Mouse (Mus musculus) left cerebral cortex, adult 8-10 months (tissue): ENCODE measurements at regions not wholly inside any gene's neighbourhood (a gene's known extent, or its start where the extent isn't known, plus 50 kb on each side); places are given as distances from the start of the nearest gene placed in this dataset.

Experiments
- DNase-seq, 2 experiments: peaks; one replicate each; pipeline ENCODE4 v3.0.0; 2022; ENCODE audit warnings: low spot score in 2 of 2

DNA sequence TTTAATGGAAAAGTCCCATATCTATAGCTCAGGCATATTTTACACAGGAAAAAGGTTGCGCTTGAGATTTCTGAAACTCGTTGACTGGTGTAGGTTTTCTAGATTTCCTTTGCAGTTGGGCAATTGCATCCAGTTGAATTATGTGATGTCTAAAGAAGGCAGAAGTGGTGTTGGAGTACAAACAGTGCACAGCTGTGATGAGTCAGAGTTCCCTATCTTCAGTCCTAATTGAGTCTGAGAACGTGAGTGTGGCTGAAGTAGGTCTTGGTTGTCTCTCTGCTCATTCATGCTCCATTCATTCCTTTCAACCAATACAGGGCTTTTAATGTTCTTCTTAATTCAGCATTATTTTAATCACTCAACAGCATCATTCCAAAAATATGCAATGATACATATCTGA lies 142.9 kb upstream of the Dpyd start:
- no peak for DNase-seq

GRCm38 (mm10) chr3:118421701-118422100 lies 140.2 kb upstream of the Dpyd start:
- DNase-seq = no peak

GRCm38 (mm10) chr3:118425748-118426147 lies 136.2 kb upstream of the Dpyd start:
- no peak for DNase-seq

- DNase-seq = peak; percentile 45 to 75
Measured at GRCm38 (mm10) chr3:118428523-118428922, 133.4 kb upstream of the Dpyd start.

DNA sequence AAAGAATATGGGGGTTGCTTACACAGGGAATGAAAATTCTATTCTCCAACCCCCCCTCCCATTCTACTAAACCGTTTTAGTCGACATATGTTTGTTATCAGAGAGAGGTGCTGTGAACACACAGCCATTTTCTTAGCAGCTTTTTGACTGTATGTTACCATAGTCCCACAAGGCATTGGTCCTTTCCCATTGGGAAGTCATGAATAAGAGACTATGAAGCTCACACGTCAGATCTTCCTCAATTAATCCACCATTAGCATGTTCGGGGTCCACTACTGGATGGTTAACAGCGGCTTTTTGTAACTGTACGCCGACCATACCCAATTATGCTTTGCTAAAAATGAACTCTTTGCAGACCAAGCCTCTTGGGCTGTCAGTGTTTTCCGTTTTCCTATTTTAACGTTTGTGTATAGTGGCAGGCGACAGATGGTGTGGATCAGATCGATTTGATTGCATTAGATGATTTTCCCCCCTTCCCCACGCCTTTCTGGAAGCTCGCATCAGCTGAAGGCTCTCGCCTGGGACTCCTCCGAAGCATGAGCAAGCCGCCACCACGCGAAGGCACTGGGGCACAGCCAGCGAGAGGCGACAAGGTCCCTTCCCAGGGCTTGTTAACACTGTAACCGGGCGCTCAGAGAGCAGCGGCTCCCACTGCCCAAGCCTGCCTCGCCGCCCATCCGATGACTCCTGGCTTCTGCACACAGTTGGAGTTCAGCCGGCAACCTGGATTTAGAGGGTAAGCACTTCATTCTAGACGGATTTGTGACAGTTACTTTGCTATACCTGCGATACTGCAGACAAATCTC lies 131.9 kb upstream of the Dpyd start:
- DNase-seq = peak; percentile 40 to 61

- DNase-seq = no peak
Measured at GRCm38 (mm10) chr3:118430631-118430906, 131.4 kb upstream of the Dpyd start.

DNA sequence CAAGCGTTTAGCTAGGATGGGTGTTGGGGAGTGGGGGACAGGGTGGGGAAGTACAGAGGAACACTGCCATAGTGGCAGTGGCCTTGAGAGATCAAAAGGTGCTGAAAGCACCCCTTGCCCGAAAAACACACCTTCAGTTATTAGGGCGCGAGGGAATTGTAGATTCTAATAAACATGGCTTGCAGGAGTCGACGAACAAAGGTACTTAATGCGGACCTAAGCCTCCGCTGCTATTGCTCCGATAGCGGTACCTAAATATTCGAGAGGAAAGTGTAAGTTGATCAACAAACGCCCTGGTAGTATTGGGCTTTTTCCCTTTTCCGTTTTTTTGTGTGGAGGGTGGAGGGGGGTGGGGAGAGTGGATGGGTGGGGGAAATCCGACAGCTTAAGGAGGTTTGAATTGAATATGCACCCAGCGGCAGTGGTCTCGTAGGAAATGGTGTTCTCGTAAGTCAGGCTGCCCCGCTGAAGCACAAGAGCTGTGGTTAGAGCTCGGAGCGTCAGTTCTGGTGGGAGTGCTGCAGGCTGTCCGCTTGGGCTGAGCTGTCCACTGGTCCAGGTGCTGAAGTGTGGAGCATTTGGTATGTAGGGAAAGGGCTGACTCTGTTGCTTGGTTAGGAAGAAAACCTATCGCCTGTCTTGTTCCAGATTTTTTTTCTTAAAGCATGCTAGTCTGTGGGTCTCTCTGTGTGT lies 130.8 kb upstream of the Dpyd start:
- peak; percentile 47 to 50 for DNase-seq

DNA sequence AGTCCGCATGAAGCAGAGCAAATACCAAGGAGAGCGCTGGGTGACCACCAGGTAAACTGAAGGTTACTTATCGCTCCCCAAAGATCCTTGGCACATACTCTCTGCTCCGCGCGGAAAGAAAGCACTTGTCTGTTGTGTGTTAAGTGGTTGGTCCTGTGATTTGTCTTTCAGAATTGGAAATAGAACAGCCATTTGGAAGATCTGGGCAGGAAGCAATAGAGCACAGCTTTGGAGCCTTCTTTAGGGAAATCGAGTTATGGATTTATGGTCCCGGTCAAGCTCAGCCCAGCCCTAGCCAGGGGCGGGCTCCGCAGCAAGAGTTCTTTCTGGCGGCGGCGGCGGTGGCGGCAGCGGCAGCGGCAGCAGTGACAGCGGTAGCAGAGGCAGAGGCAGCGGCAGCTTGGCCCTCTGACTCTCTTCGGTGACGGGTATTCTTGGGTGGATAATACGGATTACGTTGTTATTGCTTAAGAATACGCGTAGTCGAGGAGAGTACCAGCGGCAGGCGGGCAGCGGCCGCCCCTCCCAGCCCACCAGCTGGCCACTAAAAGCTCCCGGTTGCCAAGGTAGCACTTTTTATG lies 128.4 kb upstream of the Dpyd start:
- DNase-seq = peak in 1 of 2 experiments; percentile 50

DNA sequence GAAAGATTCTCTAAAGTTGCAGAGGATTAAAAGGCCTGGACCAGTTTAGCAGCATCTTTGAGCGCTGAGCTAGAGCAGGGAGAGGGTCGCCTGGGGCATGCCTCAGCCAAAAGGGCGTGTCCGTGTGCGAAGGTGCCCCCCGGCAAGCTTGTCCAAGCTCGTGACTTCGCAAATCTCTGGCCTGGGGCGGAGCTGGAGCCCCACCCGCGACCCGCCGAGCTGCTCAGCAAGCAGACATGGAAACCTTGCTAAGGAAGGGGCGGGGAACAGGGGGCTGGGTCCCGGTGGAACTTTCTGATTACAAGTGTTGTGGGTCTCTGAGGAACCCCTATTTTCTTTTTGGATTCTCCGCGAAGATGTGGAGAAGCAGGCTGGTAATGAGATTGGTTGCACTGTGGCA lies 127.6 kb upstream of the Dpyd start:
- DNase-seq = no peak

DNA sequence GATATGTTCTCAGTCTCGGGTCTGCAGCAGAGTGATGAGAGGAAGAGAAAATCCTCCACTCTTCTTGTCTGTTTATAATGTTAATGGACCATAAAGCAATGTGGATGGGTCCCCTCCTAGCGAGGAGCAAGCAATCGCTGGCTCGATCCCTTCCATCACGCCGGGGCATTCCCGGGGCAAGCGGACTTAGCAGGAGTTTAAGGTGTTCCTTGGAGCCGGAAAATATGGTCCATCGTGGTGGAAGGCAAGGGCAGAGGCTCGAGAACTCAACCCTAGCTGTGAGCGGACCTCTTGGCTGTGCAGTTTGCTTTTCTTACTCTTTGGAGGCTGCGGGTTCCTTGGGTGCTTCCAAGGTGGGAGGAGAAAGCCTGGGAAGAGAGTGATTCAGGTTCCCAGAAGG lies 127.1 kb upstream of the Dpyd start:
- DNase-seq = no peak

- DNase-seq = no peak
Measured at GRCm38 (mm10) chr3:118435248-118435647, 126.7 kb upstream of the Dpyd start.

- peak in 1 of 2 experiments; percentile 25 for DNase-seq
Measured at GRCm38 (mm10) chr3:118443742-118444332, 118.1 kb upstream of the Dpyd start.

DNA sequence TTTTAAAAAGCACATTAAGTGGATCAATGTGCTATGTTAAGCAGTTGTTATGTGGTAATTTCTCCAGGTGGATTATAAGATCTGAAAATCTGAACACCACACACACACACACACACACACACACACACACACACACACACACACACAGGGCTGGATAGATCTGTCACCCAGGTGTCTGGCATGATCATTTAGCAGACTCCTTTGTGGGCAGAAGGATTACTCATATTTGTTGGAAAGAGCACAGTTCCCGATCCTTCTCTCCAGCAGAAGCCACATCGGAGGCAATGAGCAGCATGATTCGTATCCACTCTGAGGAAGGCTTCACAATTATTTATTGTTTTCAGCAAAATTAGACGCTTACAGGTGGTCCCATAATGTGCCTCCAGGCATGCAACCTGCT lies 116.6 kb upstream of the Dpyd start:
- no peak for DNase-seq

DNA sequence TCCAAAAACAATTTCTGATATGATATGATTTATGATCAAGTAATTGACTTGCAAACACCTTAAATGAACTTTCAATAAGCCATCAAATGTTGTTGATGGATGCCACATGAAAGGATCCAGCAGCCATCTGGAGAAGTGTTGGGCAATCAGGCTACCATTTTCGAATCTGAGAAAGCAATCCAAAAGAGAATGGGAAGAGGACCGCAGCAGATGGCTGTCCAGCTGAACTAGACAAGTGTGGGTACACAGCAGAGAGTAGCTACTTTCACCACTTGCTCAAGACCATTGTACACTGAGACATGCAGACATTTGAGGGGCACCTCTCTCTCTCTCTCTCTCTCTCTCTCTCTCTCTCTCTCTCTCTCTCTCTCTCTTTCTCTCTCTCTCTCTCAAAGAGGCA lies 102.3 kb upstream of the Dpyd start:
- no peak for DNase-seq

GRCm38 (mm10) chr3:118465611-118466010 lies 96.3 kb upstream of the Dpyd start:
- DNase-seq = no peak

DNA sequence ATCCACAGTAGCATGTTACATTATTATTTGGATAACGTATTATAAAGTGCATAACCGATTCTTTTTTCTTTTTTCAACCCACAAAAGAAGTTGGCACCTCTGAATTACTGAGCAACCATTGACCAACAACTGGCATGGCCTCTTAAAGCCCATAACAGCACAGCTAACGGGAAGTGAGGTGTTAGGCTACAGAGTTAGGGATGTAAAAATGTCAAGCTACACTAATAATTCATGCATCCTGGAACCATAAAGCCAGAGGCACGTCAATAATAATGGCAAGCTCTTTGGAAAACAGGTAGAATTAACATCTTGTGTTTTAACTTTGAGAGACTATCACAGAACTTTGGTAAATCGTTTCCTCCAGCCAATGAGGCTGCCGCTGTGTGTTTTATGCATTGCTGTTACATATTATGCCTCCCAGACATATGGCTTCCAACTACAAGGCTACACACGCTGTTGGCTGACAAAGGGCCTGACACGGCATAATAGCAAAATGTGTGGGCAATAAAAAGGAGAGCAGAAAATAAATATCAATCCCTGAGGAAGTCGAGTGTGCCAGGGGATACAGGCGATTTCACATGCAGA lies 89.6 kb upstream of the Dpyd start:
- no peak for DNase-seq

DNA sequence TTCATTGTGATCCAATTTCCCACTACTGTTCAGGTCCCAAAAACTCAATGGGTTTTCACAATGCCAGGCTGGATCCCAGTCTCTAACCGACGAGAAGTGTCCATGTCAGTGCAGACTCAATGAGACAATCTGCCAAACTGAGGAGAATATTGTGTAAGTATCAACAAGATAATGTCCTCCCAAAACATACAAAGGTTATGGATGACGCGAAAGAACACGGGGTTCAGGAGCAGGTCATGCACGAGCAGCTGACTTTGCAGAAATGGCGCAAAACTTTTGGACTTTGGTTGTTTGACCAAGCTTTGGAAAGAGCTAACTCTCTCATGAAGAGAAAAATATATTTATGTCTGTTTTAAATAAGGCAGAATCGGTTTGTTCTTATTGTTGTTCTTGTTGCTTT lies 83.9 kb upstream of the Dpyd start:
- no peak for DNase-seq

DNA sequence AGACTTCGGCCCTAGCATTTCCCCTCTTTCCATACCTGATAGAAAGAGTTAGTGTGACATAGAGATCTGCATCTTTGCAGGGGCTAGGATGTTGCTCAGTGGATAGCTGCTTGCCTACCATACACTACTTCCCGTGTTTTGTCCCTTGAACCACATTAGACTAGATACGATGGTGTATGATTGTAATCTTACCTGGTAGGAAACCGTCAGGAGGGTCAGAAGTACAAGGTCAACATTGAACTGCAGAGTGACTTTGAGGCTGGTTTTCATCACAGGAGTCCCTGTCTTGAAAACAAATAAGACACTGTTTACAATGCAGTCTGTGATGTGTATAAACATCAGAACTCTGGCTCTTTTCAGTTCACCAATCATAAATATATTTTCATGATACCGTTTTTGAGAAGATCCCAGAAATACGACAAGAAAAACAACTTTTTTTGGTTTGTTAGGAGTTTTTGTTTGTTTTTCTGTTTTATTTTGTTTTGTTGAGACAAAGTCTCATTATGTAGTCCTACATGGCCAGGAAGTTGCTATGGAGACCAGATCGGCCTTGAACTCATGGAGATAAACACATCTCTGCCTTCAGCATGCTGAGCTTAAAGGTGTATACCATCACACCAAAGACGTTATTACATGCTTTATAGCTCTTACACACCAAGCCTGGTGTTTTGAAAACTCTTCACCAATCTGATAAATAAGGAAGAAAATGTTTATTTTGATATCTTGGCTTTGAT lies 81.2 kb upstream of the Dpyd start:
- no peak for DNase-seq

GRCm38 (mm10) chr3:118485966-118486365 lies 76.0 kb upstream of the Dpyd start:
- DNase-seq = no peak

- DNase-seq = no peak
Measured at GRCm38 (mm10) chr3:118487408-118487807, 74.5 kb upstream of the Dpyd start.

DNA sequence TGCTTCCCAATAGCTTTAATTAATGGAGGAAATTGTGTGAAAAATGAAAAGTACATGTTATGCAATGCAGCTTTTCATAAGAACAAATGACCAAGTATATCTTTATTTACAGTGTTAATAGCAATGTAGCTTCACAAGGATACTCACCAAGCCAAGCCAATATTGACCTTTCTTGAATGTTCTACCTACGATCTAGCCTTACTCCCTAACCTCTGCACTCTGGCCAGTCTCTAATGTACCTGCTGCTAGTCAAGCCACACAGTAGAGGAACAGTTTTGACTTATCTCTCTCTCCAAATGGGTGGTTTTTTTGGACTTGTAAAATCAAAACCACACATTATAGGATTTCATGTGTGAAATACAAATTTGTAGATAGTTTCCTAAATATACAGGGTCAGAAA lies 70.8 kb upstream of the Dpyd start:
- DNase-seq = no peak
